Mouse (Mus musculus): ENCODE data around the gene Fam117a.

- TF ChIP-seq CTCF (IDR thresholded peaks at IDR 0.05; ENCODE audit: low read depth): peak; percentile 45
- TF ChIP-seq EP300 (IDR thresholded peaks at IDR 0.05; ENCODE audit: low read depth): no peak
Measured at GRCm38 (mm10) chr11:95389006-95389405, 52.2 kb downstream of the Fam117a start.
